Mouse (Mus musculus) hindbrain, embryonic 10.5 days (tissue): ENCODE results near the gene Gnai3. TPM values are rescaled to one million over a fixed set of nuclear protein-coding genes. Genes with fewer than 3 reads are reported as not detected.

Experiments
- DNase-seq: peaks from one replicate; pipeline ENCODE4 v3.0.0-alpha.2; 2017; ENCODE audit warnings: low spot score
- H3K27ac ChIP-seq: fragments of 300-500 bp; sonication (generic); 2 replicates; pipeline ENCODE4 v1.5.1; 2016; ENCODE audit warnings: mild to moderate bottlenecking, moderate library complexity
- H3K27me3 ChIP-seq: fragments of 300-500 bp; sonication (generic); 2 replicates; pipeline ENCODE4 v1.6.1; 2016; ENCODE audit warnings: mild to moderate bottlenecking; ENCODE audit not compliant: poor library complexity, insufficient read depth, severe bottlenecking
- H3K36me3 ChIP-seq: fragments of 300-500 bp; sonication (generic); 2 replicates; pipeline ENCODE4 v1.6.1; 2016; ENCODE audit warnings: mild to moderate bottlenecking, moderate library complexity
- H3K4me1 ChIP-seq: fragments of 300-500 bp; sonication (generic); replicated peaks from 2 replicates; pipeline ENCODE4 v1.6.1; 2016; ENCODE audit warnings: mild to moderate bottlenecking
- H3K4me3 ChIP-seq: fragments of 300-500 bp; sonication (generic); 2 replicates; pipeline ENCODE4 v1.5.1; 2016; ENCODE audit warnings: mild to moderate bottlenecking, moderate library complexity
- H3K9me3 ChIP-seq: fragments of 300-500 bp; sonication (generic); 2 replicates; pipeline ENCODE4 v1.6.1; 2016; ENCODE audit warnings: mild to moderate bottlenecking, moderate library complexity
- WGBS: fragments of 180-500 bp; shearing (Covaris S2); methylation state at CpG from one replicate; pipeline ENCODE4 v1.1.7; 2016; 5-methylcytosine and 5-hydroxymethylcytosine counted together
- polyA plus RNA-seq: library from polyadenylated mRNA; unstranded; fragments of >200 nt; fragmentation: Nextera tagmentation; extraction: Ambion mirVana; gene quantifications from 2 replicates; pipeline ENCODE4 v1.2.1, GENCODE M21; 2016

Gnai3 gene
- polyA plus RNA-seq, 1 experiment from 2014 or later = 178 TPM

GRCm38 (mm10) chr3:108085281-108085720, 60.6 kb downstream of the Gnai3 start:
- peak overlapping the region; percentile 95 for H3K27ac ChIP-seq
- H3K4me1 ChIP-seq = peaks cover 83% of the 10 kb centered on the region
- peaks cover 7% of the 10 kb centered on the region for H3K36me3 ChIP-seq
- under 1% methylated on average over 14 of the region's 14 CpGs for WGBS
- DNase-seq = peak; percentile 90
- H3K4me3 ChIP-seq = peak overlapping the region; percentile 91
- H3K27me3 ChIP-seq = peaks cover 12% of the 10 kb centered on the region; the same call in 1 of the 2 replicates
- H3K9me3 ChIP-seq = no peaks in the 10 kb centered on the region

- Histone ChIP-seq H3K4me3 (peak overlapping the region; percentile 91), H3K27ac (peak overlapping the region; percentile 95), H3K36me3 (peaks cover 12% of the 10 kb centered on the region), H3K9me3 (no peaks in the 10 kb centered on the region), H3K27me3 (peaks cover 12% of the 10 kb centered on the region; the same call in 1 of the 2 replicates), H3K4me1 (peaks cover 82% of the 10 kb centered on the region)
- no peak for DNase-seq
- whole genome bisulfite sequencing = 18% methylated on average over 13 of the region's 13 CpGs
These were observed 61.1 kb downstream of the Gnai3 start for GRCm38 (mm10) chr3:108084767-108085270.

GRCm38 (mm10) chr3:108083904-108084407, 62.0 kb downstream of the Gnai3 start:
- Histone ChIP-seq H3K4me3 (peak overlapping the region; percentile 91), H3K36me3 (peaks cover 20% of the 10 kb centered on the region), H3K4me1 (peaks cover 73% of the 10 kb centered on the region), H3K9me3 (no peaks in the 10 kb centered on the region), H3K27me3 (peaks cover 8% of the 10 kb centered on the region; the same call in 1 of the 2 replicates), H3K27ac (no peak overlapping the region)
- DNase-seq = no peak
- WGBS = 86% methylated on average over 4 of the region's 4 CpGs

- DNase-seq = no peak
- Histone ChIP-seq H3K27me3 (peaks cover 5% of the 10 kb centered on the region; the same call in 1 of the 2 replicates), H3K36me3 (peaks cover 27% of the 10 kb centered on the region), H3K27ac (no peak overlapping the region), H3K4me3 (no peak overlapping the region), H3K9me3 (no peaks in the 10 kb centered on the region), H3K4me1 (peaks cover 69% of the 10 kb centered on the region)
- 58% methylated on average over 2 of the region's 2 CpGs for WGBS
These were observed 62.8 kb downstream of the Gnai3 start for GRCm38 (mm10) chr3:108083161-108083560.

GRCm38 (mm10) chr3:108082251-108082875, 63.6 kb downstream of the Gnai3 start:
- peaks cover 68% of the 10 kb centered on the region for H3K4me1 ChIP-seq
- H3K4me3 ChIP-seq = peak overlapping the region; percentile 18
- no peaks in the 10 kb centered on the region for H3K9me3 ChIP-seq
- peak overlapping the region; percentile 65 for H3K27ac ChIP-seq
- peaks cover 2% of the 10 kb centered on the region; the same call in 1 of the 2 replicates for H3K27me3 ChIP-seq
- peaks cover 35% of the 10 kb centered on the region for H3K36me3 ChIP-seq
- DNase-seq = no peak
- 67% methylated on average over 1 of the region's 1 CpGs for WGBS

- Histone ChIP-seq H3K27me3 (no peaks in the 10 kb centered on the region), H3K9me3 (no peaks in the 10 kb centered on the region), H3K36me3 (peaks cover 42% of the 10 kb centered on the region), H3K4me1 (peaks cover 61% of the 10 kb centered on the region), H3K27ac (peak overlapping the region; percentile 65), H3K4me3 (peak overlapping the region; percentile 18; the same call in 1 of the 2 replicates)
- no peak for DNase-seq
- 73% methylated on average over 4 of the region's 4 CpGs for WGBS
These were observed 64.3 kb downstream of the Gnai3 start for GRCm38 (mm10) chr3:108081681-108082080.

GRCm38 (mm10) chr3:108076836-108077235, 69.1 kb downstream of the Gnai3 start:
- H3K27ac ChIP-seq = no peak overlapping the region
- WGBS = 94% methylated on average over 9 of the region's 9 CpGs
- peaks cover 86% of the 10 kb centered on the region for H3K36me3 ChIP-seq
- no peaks in the 10 kb centered on the region for H3K27me3 ChIP-seq
- no peak overlapping the region for H3K4me3 ChIP-seq
- no peak for DNase-seq
- H3K9me3 ChIP-seq = no peaks in the 10 kb centered on the region
- peaks cover 21% of the 10 kb centered on the region for H3K4me1 ChIP-seq

GRCm38 (mm10) chr3:108072983-108073569, 72.9 kb downstream of the Gnai3 start:
- H3K36me3 ChIP-seq = peaks cover 58% of the 10 kb centered on the region
- H3K4me1 ChIP-seq = peaks cover 8% of the 10 kb centered on the region
- WGBS = 81% methylated on average over 10 of the region's 10 CpGs
- no peaks in the 10 kb centered on the region for H3K27me3 ChIP-seq
- peak overlapping the region; percentile 45; the same call in 1 of the 2 replicates for H3K27ac ChIP-seq
- H3K9me3 ChIP-seq = no peaks in the 10 kb centered on the region
- DNase-seq = no peak
- no peak overlapping the region for H3K4me3 ChIP-seq

GRCm38 (mm10) chr3:108070295-108071293, 75.4 kb downstream of the Gnai3 start:
- H3K4me3 ChIP-seq = no peak overlapping the region
- WGBS = 68% methylated on average over 10 of the region's 10 CpGs
- peaks cover 8% of the 10 kb centered on the region for H3K4me1 ChIP-seq
- H3K9me3 ChIP-seq = no peaks in the 10 kb centered on the region
- DNase-seq = peak; percentile 70
- no peaks in the 10 kb centered on the region for H3K27me3 ChIP-seq
- H3K36me3 ChIP-seq = peaks cover 33% of the 10 kb centered on the region
- no peak overlapping the region for H3K27ac ChIP-seq

- Histone ChIP-seq H3K4me3 (no peak overlapping the region), H3K9me3 (no peaks in the 10 kb centered on the region), H3K4me1 (peaks cover 7% of the 10 kb centered on the region), H3K27ac (no peak overlapping the region), H3K27me3 (no peaks in the 10 kb centered on the region), H3K36me3 (peaks cover 21% of the 10 kb centered on the region)
- DNase-seq = no peak
- WGBS = 80% methylated on average over 13 of the region's 13 CpGs
These were observed 76.6 kb downstream of the Gnai3 start for GRCm38 (mm10) chr3:108069231-108069870.

- WGBS = 32% methylated on average over 1 of the region's 1 CpGs
- Histone ChIP-seq H3K27me3 (no peaks in the 10 kb centered on the region), H3K4me3 (no peak overlapping the region), H3K9me3 (no peaks in the 10 kb centered on the region), H3K4me1 (peaks cover 4% of the 10 kb centered on the region; the same call in 1 of the 2 replicates), H3K27ac (no peak overlapping the region), H3K36me3 (peaks cover 16% of the 10 kb centered on the region)
- DNase-seq = no peak
These were observed 77.1 kb downstream of the Gnai3 start for GRCm38 (mm10) chr3:108068826-108069225.
